Mouse (Mus musculus) retina, postnatal 7 days (tissue): ENCODE results near the gene Kazn.

Experiments used
- DNase-seq: peaks from one replicate; pipeline ENCODE4 v3.0.0-alpha.2; 2012; ENCODE audit warnings: low read depth, low spot score

The Kazn gene

DNA sequence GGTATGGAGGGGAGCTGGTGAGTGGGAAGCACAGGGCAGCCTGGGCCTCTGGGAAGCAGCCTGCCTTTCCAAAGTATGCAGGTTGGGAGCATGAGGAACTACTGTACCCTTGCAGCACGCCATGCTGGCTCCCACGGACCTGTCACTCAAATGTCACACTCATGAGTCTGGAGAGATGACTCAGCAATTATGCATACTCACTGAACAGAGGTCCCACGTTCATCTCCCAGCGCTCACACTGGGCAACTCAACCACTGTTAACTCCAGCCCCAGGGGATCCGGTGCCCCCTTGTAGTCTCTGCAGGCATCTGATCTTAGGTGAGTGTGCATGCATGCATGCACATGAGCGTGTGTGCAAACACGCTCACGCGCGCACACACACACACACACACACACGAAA, 184.6 kb downstream of the Kazn start:
- DNase-seq: no peak

DNA sequence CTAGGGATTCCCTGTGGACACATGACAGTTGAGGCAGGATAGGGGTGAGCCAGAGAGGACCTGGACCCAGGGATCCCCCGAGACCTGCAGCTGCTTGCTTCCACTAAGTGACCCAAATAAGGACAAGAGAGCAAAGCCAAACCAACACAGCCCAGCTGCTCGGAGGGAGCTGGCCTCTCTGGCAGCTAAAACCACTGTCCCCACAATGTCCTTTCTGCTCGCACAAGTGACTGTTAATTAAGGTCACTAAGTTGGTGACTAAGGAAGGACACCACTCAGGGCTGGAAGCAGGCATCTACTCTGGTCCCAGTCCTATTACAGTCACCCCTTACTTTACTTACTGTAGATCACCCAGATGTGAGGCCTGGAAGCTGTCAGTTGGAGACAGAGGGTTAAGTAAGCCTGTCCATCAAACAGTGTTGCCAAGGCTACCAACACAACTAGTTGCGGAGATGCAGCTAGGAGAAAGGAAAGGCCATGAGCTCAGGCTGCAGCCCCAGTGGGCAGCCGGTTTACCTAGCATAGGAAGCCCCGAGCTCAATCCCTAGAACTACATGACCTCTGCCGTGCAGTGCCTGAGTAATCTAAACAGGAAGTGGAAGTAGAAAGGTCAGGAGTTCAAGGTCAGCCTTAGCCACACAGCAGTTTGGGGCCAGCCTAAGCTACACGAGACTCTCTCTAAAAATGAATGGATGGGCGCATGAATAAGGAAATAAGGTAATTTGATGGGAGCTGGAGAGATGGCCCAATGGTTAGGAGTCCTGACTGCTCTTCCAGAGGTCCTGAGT, 185.3 kb downstream of the Kazn start:
- DNase-seq: no peak

DNA sequence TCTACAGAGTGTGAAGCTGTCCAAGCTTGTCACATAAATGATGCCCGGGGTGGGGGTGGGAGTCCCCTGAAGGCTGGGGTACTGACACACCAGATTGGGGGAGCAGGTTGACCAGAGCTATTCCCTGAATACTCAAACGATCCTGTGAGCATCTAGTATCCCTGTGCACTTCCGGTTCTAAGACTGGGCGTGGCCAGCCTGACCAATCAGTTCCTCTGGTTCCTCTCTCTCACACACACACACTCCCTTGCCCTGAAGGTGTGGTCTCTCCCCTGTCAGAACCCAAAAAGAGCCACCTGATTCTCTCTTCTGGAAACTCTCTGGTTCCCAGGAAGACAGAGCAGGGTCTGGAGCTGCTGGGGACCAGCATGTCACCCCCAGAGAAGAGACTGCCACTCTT, 185.9 kb downstream of the Kazn start:
- DNase-seq: no peak

DNA sequence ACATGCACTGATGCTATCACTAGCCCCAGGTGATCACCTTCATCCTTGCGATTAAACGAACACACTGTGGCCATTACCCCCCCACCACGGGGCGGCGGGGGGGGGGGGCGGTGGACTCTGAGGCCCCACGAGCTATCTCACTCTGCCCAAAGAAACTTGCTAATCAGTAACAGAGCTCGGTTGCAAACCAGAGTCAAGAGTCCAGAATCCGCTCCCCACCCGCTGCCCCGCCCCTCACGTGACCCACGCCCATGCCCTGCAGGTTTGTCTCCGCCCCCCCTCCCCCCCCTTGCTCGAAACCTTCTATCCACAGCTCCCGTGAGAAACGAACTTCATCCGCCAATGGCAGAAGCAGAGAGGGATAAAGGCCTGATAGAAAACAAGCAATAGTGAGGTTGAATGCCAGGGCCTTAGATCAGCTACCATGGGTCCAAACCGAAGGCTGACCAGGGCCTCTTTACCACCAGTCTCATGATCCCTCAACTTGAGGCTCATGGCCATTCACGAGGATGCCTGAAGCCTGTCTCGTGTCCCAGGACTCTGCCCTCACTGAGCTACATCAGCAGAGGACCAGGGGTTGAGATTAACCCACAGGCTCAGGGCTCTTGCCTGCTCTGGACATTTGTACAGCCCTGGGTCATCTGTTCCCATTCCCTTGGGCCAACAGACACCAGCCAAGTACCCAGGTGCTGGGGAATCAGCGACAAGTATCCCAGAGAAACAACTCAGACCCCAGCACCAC, 186.6 kb downstream of the Kazn start:
- DNase-seq: no peak
